Mouse (Mus musculus): ENCODE measurements around the gene Sema5a.

Sema5a gene

DNA sequence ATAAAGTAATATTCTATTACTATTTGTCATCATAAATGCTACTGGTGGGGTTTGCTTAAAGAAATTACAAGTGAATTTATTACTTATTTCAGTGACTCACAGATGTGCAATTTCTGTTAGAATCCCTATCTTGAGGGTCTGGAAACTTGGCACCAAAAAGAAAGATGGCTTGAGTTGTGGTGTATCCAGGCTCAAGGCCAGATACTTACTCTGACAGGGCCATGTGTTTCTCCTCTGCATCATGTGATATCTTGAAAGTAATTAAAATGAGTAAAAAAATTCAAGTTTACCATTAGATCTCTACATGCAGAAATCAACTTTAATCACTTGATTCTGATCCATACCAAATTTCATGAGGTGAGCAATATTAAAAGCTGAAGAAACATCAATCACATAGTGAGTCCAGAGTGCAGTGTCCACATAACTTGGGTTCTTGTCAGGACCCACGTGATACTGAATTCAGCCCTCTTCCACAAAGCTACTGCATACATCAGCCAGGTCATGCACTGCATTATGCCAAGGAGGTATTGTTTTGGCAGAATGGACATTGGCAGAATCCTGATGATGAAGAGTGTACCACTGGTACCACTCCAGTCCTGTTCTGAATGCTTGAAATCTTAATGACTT lies 402.6 kb downstream of the Sema5a start:
- DNase-seq (ENCODE audit: low spot score), result no peak

DNA sequence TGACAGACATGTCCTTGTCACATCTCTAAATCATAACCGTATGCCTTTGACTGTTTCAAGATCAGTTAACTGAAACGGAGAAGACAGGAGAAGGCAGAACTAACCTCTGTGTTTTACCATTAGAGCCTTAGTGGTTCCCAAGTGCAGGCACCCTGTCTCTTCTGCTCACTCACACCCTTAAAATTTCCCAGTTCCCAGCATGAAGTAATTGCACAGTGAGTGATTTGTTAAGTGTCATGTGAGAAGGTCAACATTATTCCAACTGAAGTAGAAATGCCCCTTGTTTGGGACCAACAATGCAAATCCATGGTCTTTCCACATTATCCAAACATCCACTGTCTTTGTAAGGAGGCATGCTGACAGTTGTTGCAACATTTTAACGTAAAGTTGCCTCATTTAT lies 409.4 kb downstream of the Sema5a start:
- peak; percentile 5 for DNase-seq (ENCODE audit: low spot score)

DNA sequence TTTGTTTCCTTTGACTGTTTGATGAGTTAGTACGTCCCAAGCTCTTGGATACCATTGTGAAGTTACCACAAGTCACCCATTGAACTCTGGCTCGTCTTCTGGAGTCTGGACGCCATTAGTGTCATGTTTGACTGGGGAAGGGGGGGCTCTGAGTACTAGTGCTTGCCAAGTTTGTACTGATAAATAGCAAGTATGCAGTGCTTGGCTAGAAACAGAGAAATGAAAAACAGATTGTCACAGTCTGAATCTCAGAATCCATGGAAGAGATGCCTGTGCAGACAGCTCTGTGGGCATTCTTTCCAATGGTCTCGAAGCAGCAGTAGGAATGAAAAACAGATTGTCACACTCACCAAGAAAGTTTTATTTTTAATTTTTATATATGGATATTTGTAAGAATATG lies 411.4 kb downstream of the Sema5a start:
- peak; percentile 22 for DNase-seq (ENCODE audit: low spot score)

DNA sequence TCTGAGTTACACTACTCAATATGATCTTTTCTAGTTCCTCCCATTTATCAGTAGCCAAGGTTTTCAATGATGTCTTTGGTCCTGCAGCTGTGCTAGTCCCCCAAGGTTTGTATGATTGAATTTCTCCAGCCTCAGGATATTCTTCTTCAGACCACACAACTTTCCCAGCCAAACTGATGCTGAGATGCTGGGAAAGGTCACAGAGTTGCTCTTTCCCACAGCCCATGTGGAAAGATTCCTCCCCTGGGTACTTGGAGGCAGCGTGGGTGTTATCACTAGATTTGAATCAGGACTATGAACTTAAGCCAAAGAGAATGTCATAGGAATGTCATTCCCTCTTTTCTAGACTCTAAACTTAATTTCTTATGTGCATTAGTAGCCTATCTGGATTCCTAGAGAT lies 431.8 kb downstream of the Sema5a start:
- no peak for DNase-seq (ENCODE audit: low spot score)

DNA sequence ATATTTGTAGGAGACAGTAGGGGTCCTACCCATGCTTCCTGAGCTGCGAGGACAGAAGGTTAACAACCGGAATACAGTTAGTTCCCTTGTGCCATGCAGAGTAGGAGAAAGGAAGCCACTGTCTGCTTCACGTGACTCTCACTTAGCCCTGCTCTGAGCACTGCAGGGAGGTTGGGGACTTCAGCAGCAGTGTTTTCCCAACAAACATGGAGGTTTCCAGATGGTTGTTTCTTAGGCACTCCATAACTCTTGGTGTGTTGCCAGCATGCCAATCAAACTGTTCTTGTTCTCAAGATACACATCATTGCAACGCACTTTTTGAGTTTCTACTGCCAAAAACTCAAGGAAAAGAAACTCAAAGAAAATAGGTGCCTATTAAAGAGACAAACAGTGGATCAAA lies 440.5 kb downstream of the Sema5a start:
- peak; percentile 52 for DNase-seq (ENCODE audit: low spot score)

DNA sequence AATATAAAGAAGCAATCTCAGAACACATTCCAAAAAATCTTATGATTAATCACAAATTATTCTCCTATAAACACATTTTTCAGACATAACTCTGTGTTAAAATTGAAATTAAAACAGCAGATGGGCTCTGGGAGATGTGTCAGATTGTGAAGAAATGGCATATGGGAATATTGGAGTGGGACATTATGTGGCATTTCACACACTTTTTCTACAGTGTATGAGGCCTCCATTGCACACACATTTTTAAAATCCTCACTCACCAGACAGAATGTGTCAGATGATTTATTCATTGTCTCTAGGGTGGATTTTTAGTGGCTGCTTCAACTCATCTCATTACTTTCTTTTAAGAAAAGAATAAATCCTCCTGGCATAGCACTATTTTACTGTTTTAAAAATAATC lies 446.4 kb downstream of the Sema5a start:
- DNase-seq (ENCODE audit: low spot score), result no peak

DNA sequence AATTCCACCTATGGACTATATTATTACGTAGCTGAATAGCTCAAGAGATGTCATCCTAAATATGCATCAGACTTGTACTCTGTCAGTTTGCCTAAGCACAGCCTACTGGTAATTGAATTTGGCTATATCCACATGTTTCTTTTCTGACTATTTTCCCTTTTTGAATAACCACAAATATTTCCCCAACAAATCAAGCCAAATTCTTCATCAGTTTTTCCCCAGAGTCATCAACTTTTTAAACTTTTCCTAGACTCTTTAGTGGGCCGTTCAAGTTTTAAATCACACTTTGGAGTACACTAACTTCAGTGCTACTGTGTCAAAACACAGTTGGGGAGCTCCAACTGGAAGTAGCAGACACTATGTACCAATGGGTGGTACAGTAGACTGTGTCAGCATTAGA lies 448.4 kb downstream of the Sema5a start:
- no peak for DNase-seq (ENCODE audit: low spot score)

DNA sequence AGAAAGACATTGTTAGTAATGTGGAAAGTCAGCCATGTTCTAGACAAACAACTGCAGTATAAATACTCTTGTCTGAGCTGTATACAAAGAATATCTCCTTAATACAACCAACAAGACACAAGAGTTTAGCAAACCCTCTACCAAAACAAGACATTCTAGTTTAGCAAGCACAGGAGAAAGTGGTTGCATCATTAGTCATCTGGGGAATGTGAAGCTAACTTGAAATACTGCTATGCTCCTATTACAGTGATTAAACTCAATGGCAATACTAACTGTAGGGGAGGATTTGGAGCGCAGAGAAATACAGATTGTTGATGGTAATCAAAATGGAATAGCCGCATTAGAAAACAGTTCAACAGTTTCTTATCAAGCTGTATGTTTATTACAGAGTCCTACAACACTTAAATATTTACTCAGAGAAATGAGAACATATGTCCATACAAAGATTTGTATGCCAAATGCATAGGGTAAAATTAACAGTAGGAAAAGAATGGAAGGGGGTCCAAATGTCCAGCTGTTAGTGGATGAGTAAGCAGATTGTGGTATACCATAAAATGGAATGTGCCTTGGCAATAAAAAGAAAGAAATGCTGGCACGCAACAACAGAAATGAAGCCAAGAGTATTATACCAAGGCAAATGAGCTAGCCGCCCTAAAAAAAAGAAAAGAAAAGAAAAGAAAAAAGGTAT lies 472.8 kb downstream of the Sema5a start:
- no peak for DNase-seq (ENCODE audit: low spot score)

DNA sequence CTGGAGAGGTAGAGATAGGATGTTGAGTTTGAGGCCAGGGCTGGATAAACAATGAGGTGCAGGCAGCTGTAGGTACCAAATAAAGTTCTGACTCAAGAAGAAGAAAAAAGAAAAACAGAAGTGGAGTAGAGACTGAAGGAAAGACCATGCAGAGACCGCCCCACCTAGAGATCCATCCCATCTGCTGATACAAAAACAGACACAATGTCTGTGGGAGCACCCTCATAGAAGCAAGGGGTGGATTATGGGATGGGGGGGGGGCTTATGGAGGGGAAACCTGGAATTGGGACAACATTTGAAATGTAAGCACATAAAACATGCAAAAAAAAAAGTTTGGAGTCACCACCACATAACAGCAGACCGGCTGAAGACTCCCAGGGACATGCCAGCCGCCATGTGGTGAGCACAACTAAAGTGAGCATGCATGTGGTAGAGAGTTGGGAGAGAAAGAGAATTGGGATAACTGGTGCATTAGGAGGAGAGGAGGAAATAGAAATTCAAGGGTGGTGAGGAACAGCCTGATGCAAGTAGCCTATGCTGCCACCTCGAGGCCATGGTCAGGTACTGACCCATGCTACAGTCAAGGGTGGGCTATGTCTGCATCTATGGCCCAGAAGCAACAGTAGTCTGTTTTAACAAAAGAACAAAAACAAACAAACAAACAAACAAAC lies 473.8 kb downstream of the Sema5a start:
- peak; percentile 71 for DNase-seq (ENCODE audit: low spot score)

DNA sequence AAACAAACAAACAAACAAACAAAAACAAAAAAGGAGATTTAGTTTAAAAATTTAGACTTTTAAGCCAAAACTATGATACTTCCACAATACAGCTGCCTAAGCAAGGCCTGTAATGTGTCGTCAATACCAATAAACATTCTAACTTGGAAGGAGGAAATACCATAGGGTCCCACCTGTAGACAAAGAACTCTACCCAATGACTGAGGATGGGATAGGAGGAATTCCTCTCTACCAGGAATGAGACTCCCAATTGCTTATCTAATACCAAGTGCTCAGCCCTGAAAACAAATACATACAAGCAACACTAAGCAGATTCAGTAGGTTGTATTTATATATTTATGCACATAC lies 474.3 kb downstream of the Sema5a start:
- DNase-seq (ENCODE audit: low spot score), result no peak

DNA sequence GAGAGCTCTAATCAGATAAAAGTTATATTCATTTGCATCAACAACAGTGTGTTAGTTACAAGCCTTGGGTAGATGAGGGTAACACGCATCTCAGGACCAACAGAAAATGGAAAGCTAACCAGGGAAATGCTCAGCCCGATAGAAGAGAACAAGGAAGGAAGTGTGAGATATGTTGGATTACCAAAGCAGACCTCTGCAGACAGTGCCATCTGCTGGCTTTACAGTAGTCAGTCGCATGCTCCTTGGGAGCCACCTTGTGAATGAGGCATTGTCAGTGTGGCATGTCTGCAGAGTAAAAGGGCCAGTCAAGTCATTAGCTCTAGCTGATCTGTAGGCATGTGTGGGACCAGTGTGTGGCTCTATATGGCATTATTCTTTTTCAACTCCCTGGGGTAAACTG lies 486.2 kb downstream of the Sema5a start:
- peak; percentile 55 for DNase-seq (ENCODE audit: low spot score)

Data from adipocyte (in vitro differentiated cells).